Mouse (Mus musculus): Measurements from ENCODE around the gene Cldn34b4. TPM values are rescaled to one million over a fixed set of nuclear protein-coding genes. Genes with fewer than 3 reads are reported as not detected.

The Cldn34b4 gene
- not detected for total RNA-seq (2021)
- long read RNA-seq, experiment 1: 0 reads
- long read RNA-seq, experiment 2: 0 reads

DNA sequence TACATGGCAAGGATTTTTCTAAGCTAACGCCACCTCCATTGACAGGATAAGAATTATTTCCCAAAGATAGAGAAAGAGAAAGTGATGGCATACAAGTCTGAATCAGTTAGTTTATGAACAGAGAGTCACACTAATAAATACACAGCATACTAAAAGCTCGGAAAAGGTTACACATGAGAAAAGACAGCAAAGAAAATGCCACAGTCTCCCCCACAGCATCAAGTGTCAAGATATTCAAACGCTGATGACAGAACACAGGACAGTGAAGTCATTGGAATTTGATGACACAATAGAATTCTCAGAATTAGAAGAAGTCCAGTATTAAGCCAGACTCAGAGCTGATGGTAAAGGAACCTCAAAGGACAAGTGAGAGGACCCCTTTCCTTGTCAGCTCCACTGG is at the start of gene Cldn34b4:
TSS of gene Cldn34b4 (plus strand) at position 301 of the 400 bp plus-strand sequence.
- no peak for DNase-seq (ENCODE audit: low spot score in 2 of 2)

Other genes starting within 250 kb of the Cldn34b4 start
- gene Cldn34b3, start 129.0 kb upstream of the Cldn34b4 start, total RNA-seq (2021): not detected
- gene Cldn34d, start 209.6 kb downstream of the Cldn34b4 start, total RNA-seq (2021): not detected